Mouse (Mus musculus) lung, embryonic 16.5 days (tissue): ENCODE data around the gene Sema4g. TPM values are rescaled to one million over a fixed set of nuclear protein-coding genes. Genes with fewer than 3 reads are reported as not detected.
A peak's percentile ranks its signal among the peaks of the same experiment; 100 is the strongest.

ENCODE experiments used
- ATAC-seq: fragments of 200-750 bp; cut with Nextera tagmentation; 2 replicates; pipeline ENCODE4 v1.8.0; 2017; ENCODE audit warnings: low read depth, mild to moderate bottlenecking, moderate library complexity
- H3K27ac ChIP-seq: fragments of 300-500 bp; sonication (generic); 2 replicates; pipeline ENCODE4 v1.5.1; 2014; ENCODE audit warnings: mild to moderate bottlenecking, control low read depth, low read length
- H3K27me3 ChIP-seq: fragments of 300-500 bp; sonication (generic); 2 replicates; pipeline ENCODE4 v1.6.1; 2014; ENCODE audit warnings: low read depth, low read length, mixed read lengths; ENCODE audit not compliant: control insufficient read depth, insufficient read depth
- H3K36me3 ChIP-seq: fragments of 300-500 bp; sonication (generic); 2 replicates; pipeline ENCODE4 v1.6.1; 2014; ENCODE audit warnings: low read length; ENCODE audit not compliant: control insufficient read depth, insufficient read depth
- H3K4me1 ChIP-seq: fragments of 300-500 bp; sonication (generic); replicated peaks from 2 replicates; pipeline ENCODE4 v1.6.1; 2014; ENCODE audit warnings: low read length, mixed read lengths; ENCODE audit not compliant: control insufficient read depth, insufficient read depth
- H3K4me2 ChIP-seq: fragments of 300-500 bp; sonication (generic); 2 replicates; pipeline ENCODE4 v1.6.1; 2014; ENCODE audit warnings: low read depth, low read length, control low read depth
- H3K4me3 ChIP-seq: fragments of 300-500 bp; sonication (generic); 2 replicates; pipeline ENCODE4 v1.5.1; 2014; ENCODE audit warnings: mild to moderate bottlenecking, low read length, control low read depth
- H3K9ac ChIP-seq: fragments of 300-500 bp; sonication (generic); 2 replicates; pipeline ENCODE4 v1.6.1; 2014; ENCODE audit warnings: low read length, control low read depth
- H3K9me3 ChIP-seq: fragments of 300-500 bp; sonication (generic); 2 replicates; pipeline ENCODE4 v1.6.1; 2016; ENCODE audit warnings: low read length; ENCODE audit not compliant: control insufficient read depth
- WGBS: fragments of 180-500 bp; shearing (Covaris S2); extraction: QIAGEN DNeasy Blood & Tissue Kit; methylation state at CpG from one replicate; pipeline ENCODE4 v1.1.7; 2014; 5-methylcytosine and 5-hydroxymethylcytosine counted together
- polyA plus RNA-seq: library from polyadenylated mRNA; unstranded; fragments of >200 nt; fragmentation: Nextera tagmentation; extraction: Ambion mirVana; gene quantifications from 2 replicates; pipeline ENCODE4 v1.2.1, GENCODE M21; 2015

Gene Sema4g
- polyA plus RNA-seq, 1 experiment from 2014 or later: 1.3 TPM

DNA sequence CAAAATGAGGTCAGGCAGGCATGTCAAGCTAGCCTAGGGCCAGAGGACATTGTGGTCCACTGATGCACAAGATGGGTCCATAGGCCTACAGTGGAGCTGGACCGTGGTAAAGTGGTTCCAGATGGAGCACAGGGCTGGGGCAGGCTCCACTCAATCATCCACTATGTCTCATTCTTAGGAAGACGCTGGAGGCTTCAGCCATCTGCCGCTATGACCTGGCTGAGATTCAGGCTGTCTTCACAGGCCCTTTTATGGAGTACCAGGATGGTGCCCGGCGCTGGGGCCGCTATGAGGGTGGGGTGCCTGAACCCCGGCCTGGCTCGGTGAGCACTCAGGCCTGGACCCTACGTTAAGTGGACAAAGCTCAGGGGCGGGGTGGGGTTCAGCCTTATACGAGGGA, 8.9 kb downstream of the Sema4g start:
- ATAC-seq: no peak
- H3K36me3 ChIP-seq: no peaks in the 10 kb centered on the region
- no peaks in the 10 kb centered on the region for H3K27me3 ChIP-seq
- H3K27ac ChIP-seq: no peak overlapping the region
- H3K4me2 ChIP-seq: no peak overlapping the region
- WGBS: 78% methylated on average over 11 of the region's 11 CpGs
- H3K4me3 ChIP-seq: no peak overlapping the region
- no peak overlapping the region for H3K9ac ChIP-seq
- no peaks in the 10 kb centered on the region for H3K4me1 ChIP-seq
- H3K9me3 ChIP-seq: no peaks in the 10 kb centered on the region

DNA sequence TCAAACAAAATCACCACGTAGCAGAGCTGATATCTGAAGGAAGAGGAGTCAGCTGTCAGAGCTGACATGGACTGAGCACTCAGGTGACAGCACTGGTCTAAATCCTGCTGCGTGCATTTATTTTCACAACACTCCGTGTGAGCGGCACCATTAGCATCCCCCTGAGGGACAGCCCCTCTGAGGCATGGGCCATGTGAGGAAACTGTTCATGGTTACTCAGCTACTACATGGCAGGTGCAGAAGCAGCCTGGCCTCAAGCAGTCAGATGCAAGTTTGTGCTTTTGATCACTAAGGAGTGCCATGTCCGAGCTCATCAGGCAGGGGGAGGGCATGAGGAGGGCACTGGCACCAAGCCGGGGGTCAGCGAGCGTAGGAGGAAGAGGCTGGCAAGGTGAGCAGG, 10.7 kb downstream of the Sema4g start:
- ATAC-seq: no peak

DNA sequence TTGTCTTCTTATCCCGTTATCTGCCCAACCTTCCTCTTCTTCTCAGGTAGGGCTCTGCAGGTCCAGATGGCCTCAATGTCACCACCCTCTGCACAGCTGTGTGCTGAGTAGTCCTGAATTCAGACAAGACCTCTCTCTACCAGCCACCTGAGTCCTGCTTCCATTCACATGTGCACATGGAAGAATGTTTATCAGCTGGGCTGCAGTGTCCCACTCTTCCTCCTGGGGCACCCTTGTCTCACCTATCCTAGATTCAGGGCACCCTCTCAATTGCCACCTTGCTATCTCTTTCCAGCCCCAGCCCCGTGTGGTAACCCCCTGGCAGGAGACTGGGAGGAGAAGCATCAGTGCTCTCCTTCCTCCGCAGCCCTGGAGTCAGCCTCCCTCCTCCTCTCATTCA, 13.4 kb downstream of the Sema4g start:
- Histone ChIP-seq H3K4me3 (no peak overlapping the region), H3K36me3 (peaks cover 9% of the 10 kb centered on the region), H3K9me3 (no peaks in the 10 kb centered on the region), H3K9ac (no peak overlapping the region), H3K27me3 (no peaks in the 10 kb centered on the region), H3K4me1 (peaks cover 11% of the 10 kb centered on the region), H3K27ac (no peak overlapping the region), H3K4me2 (no peak overlapping the region)
- 54% methylated on average over 3 of the region's 3 CpGs for WGBS
- no peak for ATAC-seq

More for the DNA sequence above, 10.7 kb downstream of the Sema4g start:
- Histone ChIP-seq H3K4me1 (no peaks in the 10 kb centered on the region), H3K4me2 (no peak overlapping the region), H3K36me3 (peaks cover 9% of the 10 kb centered on the region), H3K9ac (no peak overlapping the region), H3K9me3 (no peaks in the 10 kb centered on the region), H3K27ac (no peak overlapping the region), H3K27me3 (no peaks in the 10 kb centered on the region), H3K4me3 (no peak overlapping the region)
- 79% methylated on average over 8 of the region's 8 CpGs for WGBS

DNA sequence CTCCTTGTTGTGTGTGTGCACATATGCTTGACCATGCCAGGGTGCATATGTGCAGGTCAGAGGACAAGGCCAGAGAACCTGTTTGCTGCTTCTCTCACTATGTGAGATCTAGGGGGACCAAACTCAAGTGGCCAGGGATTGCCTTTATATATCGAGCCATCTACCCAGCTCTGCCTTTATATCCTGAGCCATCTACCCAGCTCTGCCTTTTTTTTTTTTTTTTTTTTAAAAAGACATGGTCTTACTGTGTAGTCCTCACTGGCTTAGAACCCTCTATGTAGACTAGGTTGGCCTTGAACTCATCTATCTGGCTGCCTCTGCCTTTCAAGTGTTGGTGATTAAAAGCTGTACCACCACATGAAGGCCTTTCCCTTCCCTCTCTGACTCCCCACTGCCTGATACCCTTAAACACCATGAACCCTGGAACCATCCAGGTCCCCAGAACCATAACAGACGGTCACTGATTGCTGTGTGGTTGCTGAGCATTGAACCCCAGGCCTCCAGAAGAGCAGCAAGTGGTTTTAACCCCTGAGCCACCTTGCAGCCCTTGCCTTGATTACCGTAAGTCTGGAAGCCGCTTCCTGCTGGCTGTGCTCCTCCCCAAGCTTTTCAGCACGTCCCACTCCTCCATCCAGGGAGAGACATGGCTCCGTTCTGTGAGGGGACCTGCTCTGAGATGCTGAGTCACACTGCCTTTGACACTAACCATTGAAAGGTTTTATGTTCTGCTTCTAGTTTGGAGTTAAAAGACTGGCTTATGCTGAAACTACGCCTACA, 15.0 kb downstream of the Sema4g start:
- H3K4me1 ChIP-seq: peaks cover 19% of the 10 kb centered on the region
- no peaks in the 10 kb centered on the region for H3K27me3 ChIP-seq
- no peak for ATAC-seq
- no peak overlapping the region for H3K4me2 ChIP-seq
- no peaks in the 10 kb centered on the region for H3K9me3 ChIP-seq
- no peak overlapping the region for H3K27ac ChIP-seq
- 83% methylated on average over 7 of the region's 7 CpGs for WGBS
- H3K36me3 ChIP-seq: peaks cover 9% of the 10 kb centered on the region
- no peak overlapping the region for H3K9ac ChIP-seq
- no peak overlapping the region for H3K4me3 ChIP-seq

DNA sequence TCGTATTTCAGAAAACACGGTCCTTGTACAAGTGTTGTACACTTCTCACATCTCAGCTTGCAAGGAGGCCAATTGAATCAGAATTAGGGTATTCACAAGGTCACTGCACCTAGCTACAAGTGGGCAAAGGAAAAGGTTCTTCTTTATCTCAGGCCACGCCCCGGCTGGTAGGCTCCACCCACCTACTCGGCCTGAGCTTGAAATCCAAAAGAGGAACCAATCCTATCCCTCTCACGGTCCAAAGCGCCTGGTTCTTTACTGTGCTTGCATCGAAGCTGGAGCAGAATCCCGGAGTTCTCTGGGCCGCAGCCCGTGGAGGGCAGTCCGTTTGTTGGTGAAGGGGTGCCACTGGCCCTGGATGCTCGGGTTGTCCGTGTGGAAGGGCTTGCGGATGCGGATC, 16.5 kb downstream of the Sema4g start, which contains the start of gene Twnk:
Twnk (plus strand) TSS at position 220 of the 400 bp plus-strand sequence.
- H3K4me2 ChIP-seq: peak within 1 kb of the TSS; percentile 94
- peaks cover 14% of the 10 kb centered on the region for H3K36me3 ChIP-seq
- no peak for ATAC-seq

DNA sequence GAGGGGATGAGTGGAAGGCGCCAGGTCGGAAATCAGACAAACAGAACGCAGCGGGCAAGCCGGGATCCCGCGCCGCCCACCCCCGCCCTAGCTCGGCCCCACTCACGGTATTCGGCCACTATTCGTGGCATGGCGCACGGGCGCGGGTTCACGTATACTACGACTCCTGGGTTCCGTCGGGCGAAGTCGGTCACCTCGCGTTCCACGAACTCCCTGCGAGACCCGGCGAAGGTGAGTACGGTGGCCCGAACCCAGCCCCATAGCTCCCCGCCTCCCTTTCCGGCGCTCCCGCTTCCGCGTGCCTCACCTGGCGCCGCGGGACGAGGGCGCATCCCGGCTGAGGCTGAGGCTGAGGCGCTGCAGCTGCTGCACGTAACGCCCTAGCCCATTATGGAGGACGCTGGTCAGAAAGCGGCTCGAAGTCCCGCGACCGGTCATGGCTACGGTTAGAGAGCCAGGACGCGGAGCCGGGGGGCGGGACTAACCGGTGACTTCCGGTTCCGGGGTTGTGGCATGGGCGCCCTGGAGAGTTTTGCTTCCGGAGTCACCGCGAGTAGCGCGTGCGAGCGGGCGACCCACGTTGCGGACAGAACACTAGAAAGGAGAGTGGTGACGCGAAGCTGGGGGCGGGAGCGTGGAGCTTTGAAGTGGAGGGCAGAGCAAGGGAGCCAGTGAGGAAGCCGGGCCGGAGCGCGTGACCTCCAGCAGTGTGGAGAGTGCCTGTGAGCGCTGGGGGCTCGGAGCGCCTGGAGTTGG, 17.2 kb downstream of the Sema4g start, which contains the start of gene Mrpl43:
Mrpl43 (minus strand) TSS at position 486 of the 756 bp plus-strand sequence.
- Histone ChIP-seq H3K27ac (peak within 1 kb of the TSS; percentile 87), H3K4me2 (peak within 1 kb of the TSS; percentile 94), H3K4me1 (peaks cover 19% of the 10 kb centered on the region), H3K4me3 (peak within 1 kb of the TSS; percentile 98), H3K9ac (peak within 1 kb of the TSS; percentile 89), H3K27me3 (no peaks in the 10 kb centered on the region), H3K36me3 (peaks cover 21% of the 10 kb centered on the region), H3K9me3 (no peaks in the 10 kb centered on the region)
- WGBS: under 1% methylated on average over 81 of the region's 82 CpGs
- ATAC-seq: peak; percentile 93

More for the DNA sequence above, 16.5 kb downstream of the Sema4g start, which contains the start of gene Twnk:
- Histone ChIP-seq H3K4me1 (peaks cover 19% of the 10 kb centered on the region), H3K9ac (peak within 1 kb of the TSS; percentile 89), H3K4me3 (peak within 1 kb of the TSS; percentile 98), H3K9me3 (no peaks in the 10 kb centered on the region), H3K27me3 (no peaks in the 10 kb centered on the region), H3K27ac (peak within 1 kb of the TSS; percentile 87)
- 9% methylated on average over 16 of the region's 16 CpGs for WGBS

DNA sequence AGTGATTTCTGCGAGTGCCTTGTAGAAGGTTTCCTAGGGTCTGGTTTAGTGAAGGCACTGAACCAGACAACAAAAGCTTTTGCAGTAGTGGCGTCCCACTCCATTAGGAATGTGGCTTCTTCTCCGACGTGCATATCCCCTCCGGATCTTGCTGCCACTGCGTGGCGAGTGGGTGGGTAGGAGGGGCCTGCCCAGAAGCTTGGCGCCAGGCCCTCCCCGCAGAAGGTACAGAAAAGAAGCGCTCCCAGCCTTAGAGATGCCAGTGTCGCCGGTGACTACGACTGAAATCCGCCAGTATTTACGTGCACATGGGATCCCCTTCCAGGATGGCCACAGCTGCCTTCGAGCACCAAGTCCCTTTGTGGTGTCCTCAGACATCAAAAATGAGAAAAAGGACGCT, 18.1 kb downstream of the Sema4g start:
- ATAC-seq: 0 out of 2 replicates have a peak, but pooled peaks have one; percentile 6
- H3K27ac ChIP-seq: peak overlapping the region; percentile 78
- H3K9ac ChIP-seq: peak overlapping the region; percentile 89
- no peaks in the 10 kb centered on the region for H3K9me3 ChIP-seq
- peaks cover 19% of the 10 kb centered on the region for H3K4me1 ChIP-seq
- H3K36me3 ChIP-seq: peaks cover 28% of the 10 kb centered on the region
- WGBS: 22% methylated on average over 17 of the region's 17 CpGs
- peak overlapping the region; percentile 94 for H3K4me2 ChIP-seq
- H3K4me3 ChIP-seq: peak overlapping the region; percentile 98
- H3K27me3 ChIP-seq: no peaks in the 10 kb centered on the region

DNA sequence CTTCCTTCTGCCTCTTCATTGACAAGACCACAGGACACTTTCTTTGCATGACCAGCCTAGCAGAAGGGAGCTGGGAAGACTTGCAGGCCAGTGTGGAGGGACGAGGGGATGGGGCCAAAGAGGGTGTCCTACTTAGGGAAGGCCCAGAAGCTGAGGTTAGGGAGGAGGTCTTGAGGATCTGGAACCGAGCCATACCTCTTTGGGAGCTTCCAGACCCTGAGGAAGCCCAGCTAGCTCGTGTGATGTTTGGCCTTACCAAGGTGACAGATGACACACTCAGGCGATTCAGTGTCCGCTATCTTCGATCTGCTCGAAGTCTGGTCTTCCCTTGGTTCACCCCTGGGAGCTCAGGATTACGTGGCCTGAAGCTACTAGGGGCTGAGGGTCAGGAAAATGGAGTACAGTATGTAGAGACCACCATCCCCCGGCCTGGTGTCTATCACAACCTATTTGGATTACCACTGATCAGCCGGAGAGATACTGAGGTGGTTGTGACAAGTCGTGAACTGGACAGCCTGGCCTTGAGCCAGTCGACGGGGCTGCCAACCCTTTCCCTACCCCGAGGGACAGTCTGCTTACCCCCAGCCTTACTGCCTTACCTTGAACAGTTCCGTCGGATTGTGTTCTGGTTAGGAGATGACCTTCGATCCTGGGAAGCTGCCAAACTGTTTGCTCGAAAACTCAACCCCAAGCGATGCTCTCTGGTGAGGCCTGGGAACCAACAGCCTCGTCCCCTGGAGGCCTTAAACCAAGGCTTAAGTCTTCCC, 18.7 kb downstream of the Sema4g start:
- peak overlapping the region; percentile 94 for H3K4me2 ChIP-seq
- ATAC-seq: no peak
- 67% methylated on average over 20 of the region's 20 CpGs for WGBS
- H3K9me3 ChIP-seq: no peaks in the 10 kb centered on the region
- H3K27ac ChIP-seq: peak overlapping the region; percentile 78; the same call in 1 of the 2 replicates
- H3K36me3 ChIP-seq: peaks cover 28% of the 10 kb centered on the region
- H3K27me3 ChIP-seq: no peaks in the 10 kb centered on the region
- H3K4me3 ChIP-seq: peak overlapping the region; percentile 98
- peaks cover 19% of the 10 kb centered on the region for H3K4me1 ChIP-seq
- H3K9ac ChIP-seq: peak overlapping the region; percentile 89
